ENCODE assay signal across 8 mouse cellular contexts in genomic region chr2:178078166-178078717, GRCm38 (mm10). TPM values are rescaled to one million over a fixed set of nuclear protein-coding genes. Genes with fewer than 3 reads are reported as not detected.
DNase-seq lines count a peak whose midpoint lies in the region; ATAC-seq and TF ChIP-seq lines count a peak whose summit lies in the region.
"Not testable (repeated sequence)": the region's sequence is repeated elsewhere in the genome, so short reads cannot be mapped to it uniquely, and the experiment has no call there.

Gene Zfp931 (minus strand): TSS chr2:178078476.

- peak within 1 kb of the TSS; percentile 47 for H3K4me3 ChIP-seq in embryonic facial prominence, embryonic 13.5 days
- H3K4me3 ChIP-seq in heart, adult 2 months = peak within 1 kb of the TSS; percentile 54
- peak within 1 kb of the TSS; percentile 45 for H3K4me3 ChIP-seq in hindbrain, embryonic 15.5 days
- peak within 1 kb of the TSS; percentile 87 for H3K4me3 ChIP-seq in liver, adult 2 months (ENCODE audit: insufficient read depth, low read depth, low read length)
- peak within 1 kb of the TSS; percentile 34 for H3K4me3 ChIP-seq in midbrain, embryonic 11.5 days (ENCODE audit: low read depth, low read length)
- H3K4me3 ChIP-seq in stomach, embryonic 16.5 days (replicated peaks; ENCODE audit: low read length) = peak within 1 kb of the TSS; percentile 48

- intact Hi-C loops in heart, adult 2 months (cut with DNase I) = not testable (repeated sequence)

- H3K9me3 ChIP-seq in embryonic facial prominence, embryonic 13.5 days; hindbrain, embryonic 15.5 days; midbrain, embryonic 11.5 days (ENCODE audit: control insufficient read depth, low read length); stomach, embryonic 16.5 days (replicated peaks; ENCODE audit: control insufficient read depth, low read length): not testable (repeated sequence)

- peak within 1 kb of the TSS; percentile 58 for H3K4me2 ChIP-seq in embryonic facial prominence, embryonic 13.5 days
- peak within 1 kb of the TSS; percentile 53 for H3K4me2 ChIP-seq in hindbrain, embryonic 15.5 days
- peak within 1 kb of the TSS; percentile 38; the same call in 1 of the 2 replicates for H3K4me2 ChIP-seq in midbrain, embryonic 11.5 days
- H3K4me2 ChIP-seq in stomach, embryonic 16.5 days (ENCODE audit: low read depth, low read length) = peak within 1 kb of the TSS; percentile 43

- not testable (repeated sequence) for TF ChIP-seq EP300 in heart, adult 2 months (IDR thresholded peaks at IDR 0.05; ENCODE audit: insufficient read depth, low read depth, low read length)

- not testable (repeated sequence) for H3K27ac ChIP-seq in embryonic facial prominence, embryonic 13.5 days; hindbrain, embryonic 15.5 days (replicated peaks); midbrain, embryonic 11.5 days (ENCODE audit: low read depth, low read length); stomach, embryonic 16.5 days (ENCODE audit: low read length)
- H3K27ac ChIP-seq in heart, adult 2 months = peak within 1 kb of the TSS; percentile 41
- 0 out of 2 replicates have a peak within 1 kb of the TSS, but pooled peaks have one; percentile 26 for H3K27ac ChIP-seq in liver, adult 2 months (replicated peaks; ENCODE audit: insufficient read depth, low read depth, low read length)

- not testable (repeated sequence) for H3K27me3 ChIP-seq in embryonic facial prominence, embryonic 13.5 days; heart, adult 2 months (ENCODE audit: control insufficient read depth, insufficient read depth, low read length); hindbrain, embryonic 15.5 days; liver, adult 2 months (ENCODE audit: control insufficient read depth, insufficient read depth, low read length); midbrain, embryonic 11.5 days (ENCODE audit: control insufficient read depth, insufficient read depth, low read length); stomach, embryonic 16.5 days (ENCODE audit: control insufficient read depth, insufficient read depth, low read length)

- not testable (repeated sequence) for ATAC-seq in embryonic facial prominence, embryonic 13.5 days (ENCODE audit: insufficient number of reproducible peaks, insufficient read depth, low FRiP score, low TSS enrichment, low read depth); hindbrain, embryonic 15.5 days (ENCODE audit: low FRiP score, low read depth); midbrain, embryonic 11.5 days (ENCODE audit: low FRiP score); stomach, embryonic 16.5 days (ENCODE audit: insufficient read depth, low FRiP score)

- DNase-seq in adrenal gland, adult 2 months = peak; percentile 40
- DNase-seq in heart, adult 2 months = peak in 1 of 2 experiments; percentile 37
- peak; percentile 26 for DNase-seq in layer of hippocampus, adult 9-10 months (ENCODE audit: low spot score)
- DNase-seq in liver, adult 2 months (ENCODE audit: extremely low read depth, low read depth, low spot score); midbrain, embryonic 11.5 days (ENCODE audit: low spot score, missing footprints): not testable (repeated sequence)

- not testable (repeated sequence) for H3K4me1 ChIP-seq in embryonic facial prominence, embryonic 13.5 days; heart, adult 2 months (ENCODE audit: control insufficient read depth, insufficient read depth, low read length); hindbrain, embryonic 15.5 days (replicated peaks); liver, adult 2 months (ENCODE audit: control insufficient read depth, insufficient read depth, low read length); midbrain, embryonic 11.5 days (ENCODE audit: control insufficient read depth, insufficient read depth, low read length); stomach, embryonic 16.5 days (ENCODE audit: control insufficient read depth, insufficient read depth, low read length)

- not testable (repeated sequence) for TF ChIP-seq POLR2A in heart, adult 2 months (IDR thresholded peaks at IDR 0.05; ENCODE audit: insufficient read depth, low read depth, low read length); liver, adult 2 months (IDR thresholded peaks at IDR 0.05; ENCODE audit: extremely low read depth, insufficient read depth, low read length)

- not testable (repeated sequence) for H3K79me2 ChIP-seq in heart, adult 2 months (replicated peaks; ENCODE audit: control insufficient read depth, insufficient read depth, low read length); liver, adult 2 months (ENCODE audit: control insufficient read depth, insufficient read depth, low read length)

- peak within 1 kb of the TSS; percentile 54; the same call in 1 of the 2 replicates for H3K9ac ChIP-seq in embryonic facial prominence, embryonic 13.5 days
- H3K9ac ChIP-seq in heart, adult 2 months (ENCODE audit: low read depth, low read length) = peak within 1 kb of the TSS; percentile 75
- peak within 1 kb of the TSS; percentile 29; the same call in 1 of the 2 replicates for H3K9ac ChIP-seq in hindbrain, embryonic 15.5 days
- H3K9ac ChIP-seq in liver, adult 2 months (ENCODE audit: low read depth, low read length) = peak within 1 kb of the TSS; percentile 75
- H3K9ac ChIP-seq in midbrain, embryonic 11.5 days (ENCODE audit: low read length) = not testable (repeated sequence)
- H3K9ac ChIP-seq in stomach, embryonic 16.5 days (ENCODE audit: low read length) = peak within 1 kb of the TSS; percentile 58

- 0% methylated on average over 7 of the region's 14 CpGs for WGBS in embryonic facial prominence, embryonic 13.5 days
- WGBS in heart, adult 2 months = 0% methylated on average over 7 of the region's 14 CpGs
- WGBS in hindbrain, embryonic 15.5 days = 0% methylated on average over 2 of the region's 14 CpGs
- WGBS in liver, adult 2 months = 0% methylated on average over 8 of the region's 14 CpGs
- 0% methylated on average over 2 of the region's 14 CpGs for WGBS in midbrain, embryonic 11.5 days
- 0% methylated on average over 4 of the region's 14 CpGs for WGBS in stomach, embryonic 16.5 days

- H3K36me3 ChIP-seq in embryonic facial prominence, embryonic 13.5 days; heart, adult 2 months (ENCODE audit: control insufficient read depth, insufficient read depth, low read length); hindbrain, embryonic 15.5 days; liver, adult 2 months (ENCODE audit: control insufficient read depth, insufficient read depth, low read length); midbrain, embryonic 11.5 days (ENCODE audit: control insufficient read depth, insufficient read depth, low read length); stomach, embryonic 16.5 days (ENCODE audit: control insufficient read depth, insufficient read depth, low read length): not testable (repeated sequence)

- TF ChIP-seq CTCF in heart, adult 2 months (IDR thresholded peaks at IDR 0.05); liver, adult 2 months (IDR thresholded peaks at IDR 0.05; ENCODE audit: low read depth, low read length): not testable (repeated sequence)

RNA-seq across cellular contexts. Expression of gene Zfp931, which starts in this region (rescaled TPM):
- total RNA-seq in adrenal gland, adult 2 months (2021) = 10 to 100 TPM; 31.3 to 37.6 TPM
- polyA plus RNA-seq in adrenal gland, adult 2 months (2012; rRNA removed) = 0.15 and 0.29 TPM in 2 replicates
- 20.4 and 22.0 TPM in 2 replicates for polyA plus RNA-seq in embryonic facial prominence, embryonic 13.5 days (2015; fragmentation: Nextera tagmentation; extraction: Ambion mirVana)
- 10 to 100 TPM; 11.7 to 14.9 TPM for total RNA-seq in heart, adult 2 months (2021)
- 2.6 and 5.0 TPM in 2 replicates for polyA plus RNA-seq in heart, adult 2 months (2012; rRNA removed)
- 15.1 and 16.4 TPM in 2 replicates for polyA plus RNA-seq in hindbrain, embryonic 15.5 days (2015; fragmentation: Nextera tagmentation; extraction: Ambion mirVana)
- total RNA-seq in liver, adult 2 months (2014; rRNA removed) = 11.8 and 15.0 TPM in 2 replicates
- 1.3 TPM in 2 replicates for polyA plus RNA-seq in liver, adult 2 months (2012; rRNA removed)
- polyA plus RNA-seq in midbrain, embryonic 11.5 days (2014; fragmentation: Nextera tagmentation; extraction: Ambion mirVana) = 16.3 and 17.6 TPM in 2 replicates
- 18.3 and 18.8 TPM in 2 replicates for polyA plus RNA-seq in stomach, embryonic 16.5 days (2015; fragmentation: Nextera tagmentation; extraction: Ambion mirVana)

Comparison
In these comparisons a context has a peak if more than half of its experiments do, and no peak if none do; other contexts are left out.
1. H3K4me3 ChIP-seq: peak in every context shown above with its lines; median percentile 87 in liver, adult 2 months; 54 in heart, adult 2 months; 48 in stomach, embryonic 16.5 days; 47 in embryonic facial prominence, embryonic 13.5 days; 45 in hindbrain, embryonic 15.5 days; 34 in midbrain, embryonic 11.5 days.